Mouse (Mus musculus): ENCODE results near the gene Klhl5.
"Not testable (repeated sequence)": the region's sequence is repeated elsewhere in the genome, so short reads cannot be mapped to it uniquely, and the experiment has no call there.

Klhl5 gene

DNA sequence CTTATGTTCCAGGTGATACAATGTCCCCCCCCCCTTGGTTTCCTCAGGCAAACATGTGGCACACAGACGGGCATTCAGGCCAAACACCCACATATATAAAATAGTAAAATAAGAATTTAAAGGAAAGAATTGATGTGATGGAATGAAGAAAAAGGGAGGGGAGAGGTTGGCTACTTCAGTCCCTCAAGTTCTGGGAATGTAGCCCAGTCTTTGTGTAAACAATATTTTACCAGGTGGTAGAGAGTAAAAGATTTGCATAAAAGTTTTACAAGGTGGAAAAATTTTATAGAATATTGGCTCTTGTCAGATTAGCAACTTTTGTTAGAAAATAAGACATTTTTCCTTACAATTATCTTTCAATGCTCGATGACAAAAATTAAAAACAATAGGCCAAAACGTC is 10.5 kb upstream of the Klhl5 start:
- DNase-seq (ENCODE audit: extremely low spot score, low read depth, low spot score), result no peak

DNA sequence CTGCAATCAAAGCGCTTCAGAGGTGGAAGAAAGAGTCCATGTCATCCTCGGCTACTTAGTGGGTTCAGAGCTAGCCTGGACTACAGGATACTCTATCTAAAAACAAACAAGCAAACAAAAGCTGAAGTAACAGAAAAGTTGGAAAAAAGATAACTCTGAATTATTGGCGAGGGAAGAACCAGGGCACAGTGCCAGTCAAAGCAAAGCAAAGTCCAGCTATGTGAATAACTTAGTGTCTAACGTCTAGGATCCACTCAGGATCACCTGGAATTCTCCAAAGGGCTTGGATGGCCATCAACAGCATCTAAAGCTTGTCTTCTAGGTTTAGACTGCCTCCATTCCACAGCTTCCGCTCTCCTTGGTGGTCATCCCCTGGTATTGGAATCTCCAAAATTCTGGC is 9.9 kb upstream of the Klhl5 start:
- DNase-seq (ENCODE audit: extremely low spot score, low read depth, low spot score), result no peak

GRCm38 (mm10) chr5:65100002-65100401 is 7.3 kb upstream of the Klhl5 start:
- no peak for DNase-seq (ENCODE audit: extremely low spot score, low read depth, low spot score)

- DNase-seq (ENCODE audit: extremely low spot score, low read depth, low spot score), result no peak
These were observed 6.1 kb upstream of the Klhl5 start for GRCm38 (mm10) chr5:65101209-65101608.

DNA sequence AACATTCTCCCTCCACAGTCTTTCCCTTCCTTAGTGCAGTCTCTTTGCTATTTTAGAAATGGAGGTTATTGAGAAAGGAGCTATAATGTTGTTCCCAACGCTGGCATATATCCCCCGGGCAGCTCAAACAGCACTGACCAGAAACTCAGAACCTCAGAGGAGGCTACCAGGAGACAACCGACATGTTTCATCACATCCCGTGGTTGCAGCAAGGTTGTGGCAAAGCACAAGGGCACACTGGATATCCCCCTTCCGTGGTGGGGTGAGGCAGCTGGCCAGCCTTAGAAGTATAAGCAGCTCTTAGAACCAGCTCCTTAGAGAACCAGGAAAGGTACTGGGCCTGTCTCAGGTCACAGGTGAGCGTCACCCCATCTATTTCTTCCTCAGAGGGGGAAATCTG is 5.7 kb upstream of the Klhl5 start:
- DNase-seq (ENCODE audit: extremely low spot score, low read depth, low spot score), result no peak

- no peak for DNase-seq (ENCODE audit: extremely low spot score, low read depth, low spot score)
These were observed 5.2 kb upstream of the Klhl5 start for GRCm38 (mm10) chr5:65102026-65102640.

- DNase-seq (ENCODE audit: extremely low spot score, low read depth, low spot score), result no peak
These were observed 4.7 kb upstream of the Klhl5 start for GRCm38 (mm10) chr5:65102641-65103042.

GRCm38 (mm10) chr5:65107773-65108432 is 564 bp downstream of the Klhl5 start:
- no peak for DNase-seq (ENCODE audit: extremely low spot score, low read depth, low spot score)

GRCm38 (mm10) chr5:65112225-65112624 is 4.9 kb downstream of the Klhl5 start:
- DNase-seq (ENCODE audit: extremely low spot score, low read depth, low spot score), result not testable (repeated sequence)

- DNase-seq (ENCODE audit: extremely low spot score, low read depth, low spot score), result no peak
These were observed 6.0 kb downstream of the Klhl5 start for GRCm38 (mm10) chr5:65113323-65113722.

DNA sequence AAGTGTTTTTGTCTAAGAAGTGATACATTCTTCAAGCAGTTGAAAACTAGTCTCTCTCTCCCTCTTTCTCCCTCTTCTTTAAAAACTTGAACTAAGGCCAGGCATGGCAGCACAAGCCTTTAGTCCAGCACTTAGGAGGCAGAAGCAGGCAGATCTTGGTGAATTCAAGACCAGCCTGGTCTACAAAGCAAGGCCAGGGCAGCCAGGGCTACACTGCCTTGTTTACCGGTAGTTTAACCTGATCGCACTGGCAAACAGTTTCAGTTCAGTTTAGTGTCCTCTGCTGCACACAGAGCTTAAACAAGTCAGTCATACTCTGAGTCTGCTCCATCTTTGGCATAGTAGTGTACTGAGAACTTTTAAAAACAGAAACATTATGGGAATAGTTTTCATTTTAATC is 9.4 kb downstream of the Klhl5 start:
- no peak for DNase-seq (ENCODE audit: extremely low spot score, low read depth, low spot score)

GRCm38 (mm10) chr5:65119495-65119894 is 12.2 kb downstream of the Klhl5 start:
- no peak for DNase-seq (ENCODE audit: extremely low spot score, low read depth, low spot score)

DNA sequence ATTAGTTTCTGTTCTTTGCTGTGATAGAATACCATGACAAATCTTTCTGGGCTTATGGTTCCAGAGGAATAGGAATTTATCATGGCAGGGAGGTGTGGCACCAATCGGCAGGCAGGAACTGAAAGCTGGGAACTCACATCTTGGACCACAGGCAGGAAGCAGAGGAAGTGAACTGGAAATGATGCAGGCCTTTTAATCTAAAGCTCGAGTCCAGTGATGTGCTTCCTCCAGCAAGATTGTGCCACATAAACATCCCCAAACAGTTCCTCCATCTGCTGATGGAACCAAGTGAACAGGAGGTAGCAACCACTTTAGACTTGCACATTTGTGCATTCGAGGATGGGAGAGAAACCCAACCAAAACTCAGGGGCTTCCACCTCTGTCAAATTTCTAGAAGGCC is 12.6 kb downstream of the Klhl5 start:
- no peak for DNase-seq (ENCODE audit: extremely low spot score, low read depth, low spot score)

GRCm38 (mm10) chr5:65122616-65123015 is 15.3 kb downstream of the Klhl5 start:
- DNase-seq (ENCODE audit: extremely low spot score, low read depth, low spot score), result no peak

DNA sequence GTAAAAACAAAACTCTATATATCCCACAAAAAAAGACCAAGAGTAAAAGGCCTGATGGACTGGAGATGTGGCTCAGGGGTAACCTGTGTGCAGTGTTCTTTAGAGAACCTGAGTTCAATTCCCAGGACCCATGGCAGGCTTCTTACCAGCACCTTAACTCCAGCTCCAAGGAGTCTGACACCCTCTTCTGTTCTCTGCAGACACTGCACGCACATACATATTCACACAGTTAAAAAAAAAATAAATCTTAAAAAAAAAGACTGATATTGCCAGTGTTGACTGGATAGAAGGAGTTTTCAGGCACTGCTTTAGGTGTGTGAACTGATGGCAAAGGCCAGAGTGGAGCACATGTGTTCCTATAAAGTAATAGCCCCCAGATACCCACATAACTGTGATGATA is 18.8 kb downstream of the Klhl5 start:
- no peak for DNase-seq (ENCODE audit: extremely low spot score, low read depth, low spot score)

DNA sequence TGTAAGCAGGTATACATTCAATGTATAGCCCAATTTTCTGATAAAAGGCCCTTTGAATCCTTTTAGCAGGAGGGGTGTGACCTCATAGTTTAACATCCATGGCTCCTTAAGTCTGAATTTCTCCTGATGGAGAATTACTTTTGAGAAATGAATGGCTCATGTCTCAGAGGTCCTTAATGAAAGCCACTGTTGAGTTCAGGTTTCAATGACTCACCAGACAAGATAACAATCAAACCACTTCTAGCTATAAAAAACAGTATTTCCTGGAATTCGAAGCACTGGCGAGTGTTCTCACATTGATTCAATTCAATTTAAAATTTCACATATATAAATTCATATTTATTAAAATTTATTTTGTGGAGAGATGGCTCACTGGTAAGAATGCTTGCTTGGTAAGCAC is 21.1 kb downstream of the Klhl5 start:
- DNase-seq (ENCODE audit: extremely low spot score, low read depth, low spot score), result no peak

DNA sequence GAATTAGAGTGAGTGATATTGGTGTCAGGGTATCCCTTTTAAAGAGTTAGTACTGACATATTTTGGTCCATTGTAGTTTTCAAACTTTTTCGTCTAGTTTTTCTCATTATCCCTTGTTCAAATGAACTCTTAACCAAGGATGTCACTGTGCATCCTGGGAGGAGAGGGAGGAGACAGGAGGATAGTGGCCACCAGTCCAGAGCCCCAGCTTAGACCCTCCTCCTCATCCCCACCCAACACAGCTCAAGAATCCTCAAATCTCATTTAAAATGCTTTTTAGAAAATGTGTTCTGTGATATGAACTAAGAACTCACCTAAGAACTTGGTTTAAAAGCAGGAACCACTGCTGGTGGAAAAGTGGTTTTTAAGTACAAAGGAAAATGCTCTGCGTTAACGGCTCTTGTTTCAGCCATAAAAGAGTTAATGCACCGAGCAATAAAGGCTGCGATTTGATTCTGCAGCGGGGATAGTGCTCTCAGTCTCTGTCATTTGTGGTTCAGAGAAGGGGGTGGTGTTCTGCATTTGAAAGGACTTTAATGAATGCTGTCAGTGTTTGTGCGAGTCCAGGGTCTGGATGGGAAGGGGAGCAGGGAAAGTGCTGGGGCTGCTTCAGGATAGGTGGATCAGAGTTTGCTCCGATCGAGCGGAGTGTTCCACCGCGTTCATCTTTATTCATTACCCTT is 23.3 kb downstream of the Klhl5 start:
- DNase-seq (ENCODE audit: extremely low spot score, low read depth, low spot score), result no peak

GRCm38 (mm10) chr5:65131211-65131879 is 24.0 kb downstream of the Klhl5 start:
- no peak for DNase-seq (ENCODE audit: extremely low spot score, low read depth, low spot score)

GRCm38 (mm10) chr5:65136159-65136558 is 28.8 kb downstream of the Klhl5 start:
- DNase-seq (ENCODE audit: extremely low spot score, low read depth, low spot score), result no peak

GRCm38 (mm10) chr5:65137073-65137472 is 29.7 kb downstream of the Klhl5 start:
- no peak for DNase-seq (ENCODE audit: extremely low spot score, low read depth, low spot score)

GRCm38 (mm10) chr5:65141242-65141641 is 33.9 kb downstream of the Klhl5 start:
- DNase-seq (ENCODE audit: extremely low spot score, low read depth, low spot score), result no peak

DNA sequence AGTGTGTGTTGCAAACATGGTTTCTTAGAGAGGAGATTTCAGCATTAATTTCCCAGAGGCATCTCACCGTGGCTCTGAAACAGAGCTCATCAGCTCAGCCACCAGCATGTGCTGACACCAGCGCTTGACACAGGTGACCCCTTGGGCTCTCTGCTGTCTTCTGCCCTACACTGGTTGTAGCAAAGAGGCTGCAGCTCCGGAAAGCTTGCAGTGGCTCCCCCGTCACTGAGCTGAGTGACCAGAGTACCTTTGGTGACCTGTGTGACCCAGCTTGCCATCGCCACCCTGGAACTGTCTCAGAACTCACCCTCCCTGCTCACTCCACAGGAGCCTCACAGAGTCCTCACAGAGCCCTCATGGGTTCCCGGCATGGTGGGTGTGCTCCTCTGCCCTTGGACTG is 34.9 kb downstream of the Klhl5 start:
- no peak for DNase-seq (ENCODE audit: extremely low spot score, low read depth, low spot score)
